22 mouse cellular contexts compared by ENCODE assay signal in the genomic region with DNA sequence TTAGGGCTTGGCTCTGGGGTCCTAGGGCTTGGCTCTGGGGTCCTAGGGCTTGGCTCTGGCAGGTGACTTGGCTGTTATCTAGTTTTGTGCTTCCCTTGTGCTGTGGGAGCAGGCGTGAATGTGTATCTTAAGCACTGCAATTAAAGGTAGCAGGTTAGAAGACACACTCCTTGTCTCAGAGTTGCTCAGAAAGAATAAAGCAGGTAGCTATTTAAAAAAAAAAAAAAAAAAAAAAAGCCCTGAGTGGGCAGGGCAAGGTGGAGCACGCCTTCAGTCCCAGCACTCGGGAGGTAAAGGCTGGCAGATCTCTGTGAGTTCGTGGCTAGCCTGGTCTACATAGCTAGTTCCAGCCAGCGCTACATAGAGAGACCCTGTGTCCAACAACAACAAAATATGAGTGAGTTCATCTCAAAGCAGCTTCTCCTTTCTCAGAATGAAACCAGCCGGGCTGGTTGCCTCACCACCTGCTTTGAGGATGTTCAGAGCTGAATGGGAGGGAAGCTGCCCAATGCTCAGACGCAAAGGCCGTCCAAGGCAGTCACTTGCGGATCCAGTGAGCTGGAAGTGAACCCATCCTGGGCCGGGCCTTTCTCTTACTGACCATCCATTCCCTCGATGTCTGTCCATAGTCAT. TPM values are rescaled to one million over a fixed set of nuclear protein-coding genes. Genes with fewer than 3 reads are reported as not detected.
DNase-seq lines count a peak whose midpoint lies in the region; ATAC-seq and TF ChIP-seq lines count a peak whose summit lies in the region.
"Had no signal": no experiment of that assay in that cellular context is flagged by ENCODE, and none has a peak within 500 bp of the region (broad histone marks: within the 10 kb centered on the region; RNA-seq: fewer than 3 reads in every experiment).

No protein-coding gene starts in this region.

- H3K9ac ChIP-seq in liver, postnatal 0 days (replicated peaks) = no peak overlapping the region
- no peak overlapping the region for H3K9ac ChIP-seq in liver, embryonic 11.5 days (ENCODE audit: low read depth, low read length)
- H3K9ac ChIP-seq: embryonic facial prominence, embryonic 12.5 days; forebrain, embryonic 13.5 days; heart, embryonic 15.5 days; hindbrain, embryonic 12.5 days; lung, embryonic 14.5 days; neural tube, embryonic 13.5 days had no signal

- ATAC-seq in liver, postnatal 0 days = no peak; the same call in 1 of the 2 replicates
- no peak for ATAC-seq in liver, embryonic 11.5 days (replicated peaks; ENCODE audit: low FRiP score)
- peak; percentile 31; the same call in 1 of the 2 replicates for ATAC-seq in common myeloid progenitor, adult 5-6 weeks (replicated peaks; ENCODE audit: low read depth, poor library complexity, severe bottlenecking)
- ATAC-seq: forebrain, embryonic 13.5 days had no signal

- peaks cover 26% of the 10 kb centered on the region for H3K4me1 ChIP-seq in liver, postnatal 0 days (ENCODE audit: insufficient read depth)
- peaks cover 33% of the 10 kb centered on the region for H3K4me1 ChIP-seq in liver, embryonic 11.5 days (replicated peaks; ENCODE audit: control insufficient read depth, insufficient read depth, low read length)

- H3K9me3 ChIP-seq in liver, postnatal 0 days (ENCODE audit: low read length) = no peaks in the 10 kb centered on the region
- no peaks in the 10 kb centered on the region for H3K9me3 ChIP-seq in liver, embryonic 11.5 days (ENCODE audit: control insufficient read depth, low read length)
- H3K9me3 ChIP-seq: embryonic facial prominence, embryonic 12.5 days; forebrain, embryonic 13.5 days; heart, embryonic 15.5 days; hindbrain, embryonic 12.5 days; midbrain, embryonic 10.5 days; neural tube, embryonic 13.5 days had no signal

- TF ChIP-seq EP300 in liver, postnatal 0 days (IDR thresholded peaks at IDR 0.05; ENCODE audit: low read depth) = no peak

- TF ChIP-seq CTCF in liver, postnatal 0 days (IDR thresholded peaks at IDR 0.05; ENCODE audit: low read depth) = no peak

- DNase-seq in liver, postnatal 0 days = peak; percentile 45
- DNase-seq in liver, embryonic 11.5 days (ENCODE audit: low spot score) = no peak
- peak; percentile 37 for DNase-seq in CD4-positive helper T cell, adult 2 months (ENCODE audit: low read depth, low spot score)
- peak; percentile 40 to 68 for DNase-seq in monocyte, adult 2 months (ENCODE audit: low read depth in 1 of 2, low spot score in 2 of 2)
- DNase-seq in cerebellum, adult 11 months = no peak
- DNase-seq in cerebellum, postnatal 36 days = no peak
- DNase-seq: cerebellum, adult 8-10 months; kidney, adult 9 months; kidney, postnatal 25 days; left cerebral cortex, postnatal 4 days; liver; lung, embryonic 14.5 days had no signal

- H3K27me3 ChIP-seq in liver, postnatal 0 days (ENCODE audit: insufficient read depth, low read length) = no peaks in the 10 kb centered on the region
- H3K27me3 ChIP-seq in liver, embryonic 11.5 days (replicated peaks; ENCODE audit: control insufficient read depth, insufficient read depth, low read length) = no peaks in the 10 kb centered on the region
- H3K27me3 ChIP-seq: embryonic facial prominence, embryonic 12.5 days; forebrain, embryonic 13.5 days; heart, embryonic 15.5 days; hindbrain, embryonic 12.5 days; neural tube, embryonic 13.5 days had no signal

- no peaks in the 10 kb centered on the region for H3K36me3 ChIP-seq in liver, postnatal 0 days (replicated peaks; ENCODE audit: insufficient read depth, low read length)
- H3K36me3 ChIP-seq in liver, embryonic 11.5 days (ENCODE audit: control insufficient read depth, insufficient read depth, low read length) = no peaks in the 10 kb centered on the region
- H3K36me3 ChIP-seq: embryonic facial prominence, embryonic 12.5 days; G1E; heart, embryonic 15.5 days; hindbrain, embryonic 12.5 days; midbrain, embryonic 10.5 days; neural tube, embryonic 13.5 days had no signal

- H3K4me3 ChIP-seq in liver, postnatal 0 days (ENCODE audit: low read depth, low read length) = no peak overlapping the region
- H3K4me3 ChIP-seq in liver, embryonic 11.5 days (ENCODE audit: low read depth, low read length) = no peak overlapping the region
- H3K4me3 ChIP-seq: embryonic facial prominence, embryonic 12.5 days; erythroblast, embryonic 14.5 days; forebrain, embryonic 13.5 days; heart, embryonic 15.5 days; hindbrain, embryonic 12.5 days; left cerebral cortex, adult 2 months; midbrain, embryonic 10.5 days; neural tube, embryonic 13.5 days had no signal

- 62% methylated on average over 11 of the region's 11 CpGs for WGBS in liver, postnatal 0 days (ENCODE audit: insufficient replicate concordance)
- WGBS in liver, embryonic 11.5 days = 80% methylated on average over 11 of the region's 11 CpGs

- no peak overlapping the region for H3K4me2 ChIP-seq in liver, postnatal 0 days (ENCODE audit: low read depth, low read length)
- no peak overlapping the region for H3K4me2 ChIP-seq in liver, embryonic 11.5 days
- H3K4me2 ChIP-seq: embryonic facial prominence, embryonic 12.5 days; forebrain, embryonic 13.5 days; heart, embryonic 15.5 days; hindbrain, embryonic 12.5 days; lung, embryonic 14.5 days; neural tube, embryonic 13.5 days had no signal

- peak overlapping the region; percentile 34; the same call in 1 of the 2 replicates for H3K27ac ChIP-seq in liver, postnatal 0 days (ENCODE audit: low read depth)
- H3K27ac ChIP-seq in liver, embryonic 11.5 days (ENCODE audit: low read depth, low read length) = no peak overlapping the region
- H3K27ac ChIP-seq: embryonic facial prominence, embryonic 12.5 days; forebrain, embryonic 13.5 days; hindbrain, embryonic 12.5 days; left cerebral cortex, adult 2 months; midbrain, embryonic 10.5 days; neural tube, embryonic 13.5 days had no signal

RNA-seq across cellular contexts. Expression of a gene that starts 6.2 kb away (rescaled TPM):
- 0.81 and 1.0 TPM in 2 replicates for polyA plus RNA-seq in liver, postnatal 0 days (2015; fragmentation: Nextera tagmentation; extraction: Ambion mirVana)
- polyA plus RNA-seq in liver, embryonic 11.5 days (2014; fragmentation: Nextera tagmentation; extraction: Ambion mirVana) = 4.1 and 5.0 TPM in 2 replicates
- total RNA-seq in common myeloid progenitor, adult 5-6 weeks (2017) = 7.4 and 7.9 TPM in 2 replicates

Comparison
In these comparisons a context has a peak if more than half of its experiments do, and no peak if none do; other contexts are left out.
1. DNase-seq: peak in liver, postnatal 0 days (single experiment), CD4-positive helper T cell, adult 2 months (single experiment) and monocyte, adult 2 months (2 of 2); none in liver, embryonic 11.5 days (single experiment), cerebellum, adult 11 months (single experiment) and cerebellum, postnatal 36 days (0 of 2).